Mouse (Mus musculus) kidney, adult 2 months (tissue): ENCODE measurements around the gene Enho. TPM values are rescaled to one million over a fixed set of nuclear protein-coding genes. Genes with fewer than 3 reads are reported as not detected.

Experiments used
- DNase-seq: peaks from one replicate; pipeline ENCODE4 v3.0.0; 2021
- H3K27ac ChIP-seq: fragments of 200-500 bp; 2 replicates; pipeline ENCODE4 v1.5.1; 2012; ENCODE audit warnings: low read depth, low read length, control low read depth, inconsistent platforms; ENCODE audit not compliant: insufficient read depth
- H3K27me3 ChIP-seq: fragments of 200-500 bp; replicated peaks from 2 replicates; pipeline ENCODE4 v1.6.1; 2012; ENCODE audit warnings: mild to moderate bottlenecking, moderate library complexity, low read length, inconsistent platforms; ENCODE audit not compliant: control insufficient read depth, insufficient read depth
- H3K36me3 ChIP-seq: fragments of 200-500 bp; 2 replicates; pipeline ENCODE4 v1.6.1; 2012; ENCODE audit warnings: mild to moderate bottlenecking, moderate library complexity, low read length, inconsistent platforms; ENCODE audit not compliant: control insufficient read depth, insufficient read depth
- H3K4me1 ChIP-seq: fragments of 200-500 bp; 2 replicates; pipeline ENCODE4 v1.6.1; 2011; ENCODE audit warnings: low read length; ENCODE audit not compliant: control insufficient read depth, insufficient read depth
- H3K4me3 ChIP-seq: fragments of 200-500 bp; 2 replicates; pipeline ENCODE4 v1.5.1; 2011; ENCODE audit warnings: mild to moderate bottlenecking, low read depth, low read length, control low read depth; ENCODE audit not compliant: insufficient read depth
- CTCF ChIP-seq: fragments of 200-500 bp; conservative IDR thresholded peaks from 2 replicates; pipeline ENCODE4 v1.5.1; 2011; ENCODE audit warnings: low read depth, mild to moderate bottlenecking, control low read depth, low read length, moderate library complexity, mixed read lengths; ENCODE audit not compliant: insufficient read depth, insufficient read length
- POLR2A ChIP-seq: fragments of 200-500 bp; IDR thresholded peaks from one replicate; pipeline ENCODE4 v1.6.1; 2011; ENCODE audit warnings: low read depth, low read length, control low read depth
- WGBS: fragments of 180-500 bp; shearing (Covaris S2); methylation state at CpG from one replicate; pipeline ENCODE4 v1.1.7; 2018; 5-methylcytosine and 5-hydroxymethylcytosine counted together
- polyA plus RNA-seq: library from polyadenylated mRNA; depleted of rRNA; stranded (reverse); fragments of >200 nt; gene quantifications from 2 replicates; pipeline ENCODE4 v1.2.3, GENCODE M21; 2012

Enho gene
- polyA plus RNA-seq, 1 experiment, result 9.9 TPM

DNA sequence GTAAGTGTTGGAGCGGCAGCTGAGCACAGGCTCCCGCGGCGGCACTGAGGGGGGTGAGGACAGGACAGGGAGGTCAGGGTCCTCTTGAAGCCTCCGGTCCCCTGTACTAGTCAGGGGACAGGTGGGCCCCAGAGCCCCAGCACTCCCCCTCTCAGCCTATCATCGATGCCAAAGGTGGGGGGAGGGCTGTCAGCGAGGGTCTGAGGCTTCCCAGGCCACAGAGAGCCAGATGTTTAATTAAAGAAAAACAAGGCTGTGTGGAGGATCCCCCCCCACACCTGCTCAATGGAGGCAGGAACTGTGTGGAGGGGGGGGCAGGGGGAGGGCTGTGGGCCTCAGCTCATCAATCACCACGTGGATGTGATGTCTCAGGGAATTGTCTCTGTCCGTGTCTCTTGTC is 23.5 kb upstream of the Enho start:
- WGBS, result 52% methylated on average over 9 of the region's 9 CpGs
- TF ChIP-seq POLR2A (no peak), CTCF (no peak)
- no peak for DNase-seq
- H3K36me3 ChIP-seq, result no peaks in the 10 kb centered on the region
- H3K27ac ChIP-seq, result no peak overlapping the region
- H3K4me1 ChIP-seq, result peaks cover 5% of the 10 kb centered on the region
- H3K27me3 ChIP-seq, result no peaks in the 10 kb centered on the region
- no peak overlapping the region for H3K4me3 ChIP-seq

DNA sequence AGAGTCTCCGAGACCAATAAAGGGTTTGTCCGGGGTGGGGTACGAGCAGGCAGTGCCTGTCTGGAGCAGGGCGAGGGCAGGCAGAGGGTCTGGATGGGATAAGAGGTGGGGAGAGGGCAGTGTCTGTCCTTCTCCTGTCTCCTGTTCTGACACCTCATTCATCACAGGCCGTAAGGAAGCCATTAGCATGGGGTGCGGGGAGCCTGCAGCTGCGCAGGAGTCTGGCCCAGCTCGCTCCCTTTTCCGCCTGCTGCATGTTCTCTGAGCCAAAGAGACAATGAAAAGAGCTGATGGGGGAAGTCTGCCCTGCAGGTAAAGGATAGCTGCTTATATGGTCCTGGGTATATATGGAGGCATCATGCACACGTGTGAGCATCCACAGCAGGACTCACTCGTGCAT is 22.6 kb upstream of the Enho start:
- H3K4me1 ChIP-seq, result peaks cover 5% of the 10 kb centered on the region

DNA sequence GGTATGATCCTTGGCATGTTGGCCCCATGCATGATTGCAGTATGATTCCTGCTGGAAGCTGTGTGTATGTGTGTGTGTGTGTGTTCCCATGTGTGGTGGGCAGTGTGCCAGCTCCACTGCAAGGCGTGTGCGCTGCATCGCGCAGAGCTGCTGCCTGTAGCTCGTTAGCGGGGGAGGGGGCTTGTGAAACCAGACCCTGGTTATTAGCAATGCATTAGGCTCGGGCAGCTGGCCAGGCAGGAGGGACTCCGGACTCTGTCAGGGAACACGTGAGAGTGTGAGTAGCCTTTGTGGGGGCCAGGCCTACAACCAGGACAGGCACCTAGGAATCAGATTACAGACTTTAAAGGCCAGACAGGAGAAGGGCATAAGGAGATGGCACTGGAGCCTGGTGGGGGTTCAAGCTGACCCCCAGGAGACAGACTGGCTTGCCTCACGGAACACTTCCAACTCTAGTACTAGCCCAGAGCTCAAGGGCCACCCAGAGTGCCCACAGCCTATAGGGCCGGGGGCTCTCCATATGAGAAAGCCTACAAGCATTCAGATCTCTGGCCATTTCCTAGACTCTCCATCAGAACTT is 20.8 kb upstream of the Enho start:
- WGBS, result 58% methylated on average over 11 of the region's 11 CpGs
- TF ChIP-seq POLR2A (no peak), CTCF (no peak)
- Histone ChIP-seq H3K4me3 (no peak overlapping the region), H3K36me3 (no peaks in the 10 kb centered on the region), H3K4me1 (peaks cover 5% of the 10 kb centered on the region), H3K27ac (no peak overlapping the region), H3K27me3 (no peaks in the 10 kb centered on the region)
- DNase-seq, result peak; percentile 41

More for the DNA sequence above, 22.6 kb upstream of the Enho start:
- WGBS, result 89% methylated on average over 11 of the region's 11 CpGs
- no peaks in the 10 kb centered on the region for H3K36me3 ChIP-seq
- H3K27me3 ChIP-seq, result no peaks in the 10 kb centered on the region
- no peak overlapping the region for H3K4me3 ChIP-seq
- H3K27ac ChIP-seq, result no peak overlapping the region
- no peak for TF ChIP-seq CTCF
- TF ChIP-seq POLR2A, result no peak
- no peak for DNase-seq

DNA sequence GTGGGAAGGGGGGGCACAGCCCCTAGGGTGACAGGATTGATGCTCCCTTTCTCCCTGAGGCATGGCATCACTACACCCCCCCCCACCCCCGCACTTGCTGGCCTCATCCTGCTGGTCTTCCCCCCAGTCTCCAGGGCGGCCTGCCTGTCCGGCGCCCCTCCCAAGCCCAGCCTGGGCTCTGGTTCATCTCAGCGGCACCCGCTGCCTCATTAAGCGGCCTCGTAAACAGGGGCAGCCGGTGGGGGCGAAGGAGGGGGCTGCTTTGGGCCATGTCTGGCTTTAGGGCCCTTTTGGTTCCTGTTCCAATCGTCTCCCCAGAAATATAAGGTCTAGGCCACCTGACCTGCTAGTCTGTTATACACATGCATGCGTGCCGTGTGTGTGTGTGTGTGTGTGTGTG is 19.4 kb upstream of the Enho start:
- H3K4me1 ChIP-seq, result peaks cover 2% of the 10 kb centered on the region
- 73% methylated on average over 13 of the region's 13 CpGs for WGBS
- no peak for TF ChIP-seq POLR2A
- TF ChIP-seq CTCF, result no peak
- H3K4me3 ChIP-seq, result no peak overlapping the region
- H3K27me3 ChIP-seq, result no peaks in the 10 kb centered on the region
- no peak overlapping the region for H3K27ac ChIP-seq
- no peak for DNase-seq
- no peaks in the 10 kb centered on the region for H3K36me3 ChIP-seq

DNA sequence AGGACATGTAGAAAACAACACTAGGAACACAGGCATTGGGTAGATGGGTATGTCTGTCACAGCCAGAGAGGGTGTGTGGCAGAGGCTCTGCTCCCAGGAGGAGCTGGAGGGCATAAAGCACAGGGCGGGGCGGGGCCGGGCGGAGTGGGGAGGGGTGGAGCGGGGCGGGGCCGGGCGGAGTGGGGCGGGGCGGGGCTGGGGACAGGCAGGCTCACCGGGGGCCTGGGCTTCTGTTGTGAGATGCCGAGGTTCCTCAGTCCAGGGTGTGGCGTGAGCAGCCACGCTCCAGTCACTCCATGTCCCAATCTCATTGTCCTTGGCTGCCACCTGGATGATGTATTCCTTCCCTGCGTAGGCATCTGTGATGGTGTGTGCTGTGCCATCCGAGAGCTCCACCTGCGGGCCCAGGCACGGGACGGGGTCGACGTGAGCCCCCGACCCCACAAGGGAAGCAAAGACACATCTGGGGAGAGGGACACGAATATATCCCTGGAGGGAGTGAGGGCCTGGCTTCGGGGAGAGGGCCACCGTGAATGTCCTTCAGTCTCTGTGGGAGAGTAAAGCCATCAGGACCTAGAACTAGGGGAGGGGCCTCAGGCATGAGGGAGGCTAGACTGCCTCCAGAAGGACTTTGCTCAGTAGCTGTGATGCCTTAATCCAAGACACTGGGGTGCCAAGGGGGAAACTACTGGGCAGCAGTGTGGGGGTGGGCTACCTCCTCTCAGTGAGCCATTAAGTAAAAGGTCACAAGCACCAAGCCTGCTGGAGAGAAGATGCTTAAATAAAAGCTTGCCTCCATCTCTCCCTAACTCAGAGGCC is 18.7 kb upstream of the Enho start:
- TF ChIP-seq POLR2A (no peak), CTCF (no peak)
- no peak overlapping the region for H3K4me3 ChIP-seq
- DNase-seq, result no peak
- no peaks in the 10 kb centered on the region for H3K36me3 ChIP-seq
- no peaks in the 10 kb centered on the region for H3K4me1 ChIP-seq
- no peak overlapping the region for H3K27ac ChIP-seq
- H3K27me3 ChIP-seq, result no peaks in the 10 kb centered on the region
- WGBS, result 21% methylated on average over 25 of the region's 25 CpGs

DNA sequence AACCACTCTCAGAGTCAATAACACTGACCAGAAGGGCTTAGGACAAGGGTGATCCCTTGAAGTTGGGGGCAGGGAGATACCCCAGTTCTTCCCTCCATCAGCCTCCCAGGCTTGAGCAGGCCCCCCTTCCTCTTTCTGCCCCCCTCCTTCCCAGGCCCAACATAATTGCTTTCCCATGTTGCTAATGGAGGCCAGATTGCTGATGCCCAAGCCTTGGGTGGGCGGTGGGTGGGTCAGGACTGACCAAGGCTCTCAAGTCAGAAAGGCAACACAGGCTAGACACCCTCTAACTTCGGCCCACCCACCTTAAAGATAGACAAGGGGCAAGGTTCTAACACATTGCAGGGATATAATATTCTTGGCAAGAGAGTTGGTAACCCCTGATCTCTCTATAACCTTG is 15.4 kb upstream of the Enho start:
- H3K4me1 ChIP-seq, result no peaks in the 10 kb centered on the region
- no peaks in the 10 kb centered on the region for H3K27me3 ChIP-seq
- H3K4me3 ChIP-seq, result no peak overlapping the region
- TF ChIP-seq CTCF (no peak), POLR2A (no peak)
- WGBS, result 87% methylated on average over 2 of the region's 2 CpGs
- H3K36me3 ChIP-seq, result no peaks in the 10 kb centered on the region
- no peak overlapping the region for H3K27ac ChIP-seq
- no peak for DNase-seq

DNA sequence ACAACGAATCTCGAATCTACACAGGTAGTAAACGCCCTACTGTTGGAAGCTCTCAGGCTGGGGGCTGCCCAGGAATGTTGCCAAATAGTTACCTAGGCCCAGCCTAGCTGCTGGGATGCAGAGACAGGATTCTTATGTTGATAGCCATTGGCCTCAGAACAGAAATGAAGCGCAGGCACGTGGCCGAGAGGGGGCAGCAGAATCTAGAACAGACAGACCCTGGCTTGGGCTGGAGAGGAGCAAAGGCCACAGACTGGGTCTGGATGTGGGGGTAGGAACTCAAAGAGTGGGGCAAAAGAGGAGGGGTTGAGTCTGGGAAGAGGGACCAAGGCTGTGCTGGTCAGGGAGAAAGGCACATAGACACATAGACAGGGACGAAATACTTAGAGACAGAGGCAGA is 14.1 kb upstream of the Enho start:
- 25% methylated on average over 7 of the region's 7 CpGs for WGBS
- no peaks in the 10 kb centered on the region for H3K4me1 ChIP-seq
- DNase-seq, result peak; percentile 66
- no peaks in the 10 kb centered on the region for H3K36me3 ChIP-seq
- H3K27ac ChIP-seq, result no peak overlapping the region
- TF ChIP-seq CTCF (peak; percentile 73), POLR2A (no peak)
- no peak overlapping the region for H3K4me3 ChIP-seq
- H3K27me3 ChIP-seq, result no peaks in the 10 kb centered on the region
